Mouse (Mus musculus): ENCODE results near the gene Gm8978. TPM values are rescaled to one million over a fixed set of nuclear protein-coding genes. Genes with fewer than 3 reads are reported as not detected.
"Not testable (repeated sequence)": the region's sequence is repeated elsewhere in the genome, so short reads cannot be mapped to it uniquely, and the experiment has no call there.

The Gm8978 gene
- total RNA-seq (2017) = not detected in 3 replicates

- not testable (repeated sequence) for ATAC-seq (replicated peaks; ENCODE audit: insufficient number of reproducible peaks, low FRiP score, low TSS enrichment, poor library complexity, severe bottlenecking)
Measured at GRCm38 (mm10) chr19:33625152-33625551, at the start of gene Gm8978. Gm8978 (minus strand) TSS chr19:33625252.

DNA sequence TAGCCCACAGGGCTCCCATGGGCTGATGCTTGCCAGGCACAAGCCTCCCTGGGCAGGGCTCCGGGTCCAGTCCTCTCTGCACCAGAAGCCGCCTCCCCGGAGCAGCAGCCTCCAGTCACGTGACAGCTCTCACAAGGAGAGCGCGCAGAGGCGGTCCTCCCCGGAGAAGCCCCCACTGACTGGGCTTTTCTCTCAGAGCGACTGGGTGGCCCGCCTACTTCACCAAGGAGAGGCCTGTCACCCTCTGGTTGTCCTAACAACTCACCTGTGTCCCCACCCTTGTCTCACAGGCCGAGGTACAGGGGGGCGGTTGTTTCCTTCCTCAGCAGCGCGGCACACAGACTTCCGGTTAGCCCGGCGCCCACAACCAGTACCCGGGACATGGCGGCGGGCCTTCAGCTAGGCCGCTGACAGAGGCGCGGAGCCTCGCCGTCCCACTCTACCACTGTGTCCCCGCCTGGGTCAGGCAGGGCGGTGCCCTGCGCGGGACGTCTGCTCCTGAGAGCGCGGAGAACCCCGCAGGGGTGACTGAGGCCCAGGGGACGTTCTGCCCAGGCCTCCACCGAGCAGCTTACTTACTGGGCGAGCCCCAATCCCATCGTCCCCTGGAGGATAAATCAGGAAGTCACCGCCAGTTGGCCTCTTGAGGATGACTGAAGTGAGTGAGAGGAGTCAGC lies 35.3 kb downstream of the Gm8978 start:
- peak; percentile 63; the same call in 1 of the 2 replicates for ATAC-seq (replicated peaks; ENCODE audit: insufficient number of reproducible peaks, low FRiP score, low TSS enrichment, poor library complexity, severe bottlenecking)

GRCm38 (mm10) chr19:33568551-33568950 lies 56.5 kb downstream of the Gm8978 start:
- not testable (repeated sequence) for ATAC-seq (replicated peaks; ENCODE audit: insufficient number of reproducible peaks, low FRiP score, low TSS enrichment, poor library complexity, severe bottlenecking)

Other genes starting within 250 kb of the Gm8978 start
- gene Rnls, start 233.0 kb downstream of the Gm8978 start, total RNA-seq (2017) = 1.4 TPM in 1 of 3 replicates, not detected in the others
- not detected in 3 replicates for gene Lipo4, start 107.5 kb downstream of the Gm8978 start, total RNA-seq (2017)
- not detected in 3 replicates for gene Lipo2, start 126.1 kb upstream of the Gm8978 start, total RNA-seq (2017)
- gene Lipo3, start 136.7 kb upstream of the Gm8978 start, total RNA-seq (2017) = 3.5 to 9.6 TPM (median 5.6 TPM) in 3 replicates
- gene Lipo1, start 162.2 kb upstream of the Gm8978 start, total RNA-seq (2017) = not detected in 3 replicates